Mouse (Mus musculus) A20 (cell line): ENCODE measurements at regions not wholly inside any gene's neighbourhood (a gene's known extent, or its start where the extent isn't known, plus 50 kb on each side); places are given as distances from the start of the nearest gene placed in this dataset.

Experiments used
- DNase-seq: peaks from one replicate; pipeline ENCODE4 v3.0.0-alpha.2; 2011; ENCODE audit warnings: low read depth, low spot score

GRCm38 (mm10) chr2:45756395-45756794 lies 639.2 kb upstream of the Zeb2 start:
- DNase-seq, result no peak

GRCm38 (mm10) chr2:45751746-45752145 lies 634.6 kb upstream of the Zeb2 start:
- DNase-seq, result no peak

- DNase-seq, result no peak
These were observed 632.2 kb upstream of the Zeb2 start for GRCm38 (mm10) chr2:45749379-45749778.

GRCm38 (mm10) chr2:45747263-45748236 lies 630.4 kb upstream of the Zeb2 start:
- DNase-seq, result no peak

- DNase-seq, result no peak
These were observed 629.4 kb upstream of the Zeb2 start for GRCm38 (mm10) chr2:45746606-45747005.

- DNase-seq, result peak; percentile 65
These were observed 619.1 kb upstream of the Zeb2 start for GRCm38 (mm10) chr2:45736278-45736677.

GRCm38 (mm10) chr2:45713997-45714396 lies 596.8 kb upstream of the Zeb2 start:
- DNase-seq, result no peak

GRCm38 (mm10) chr2:45707026-45707425 lies 589.8 kb upstream of the Zeb2 start:
- no peak for DNase-seq

- DNase-seq, result no peak
These were observed 585.3 kb upstream of the Zeb2 start for GRCm38 (mm10) chr2:45702511-45702910.

GRCm38 (mm10) chr2:45700578-45700977 lies 583.4 kb upstream of the Zeb2 start:
- no peak for DNase-seq

GRCm38 (mm10) chr2:45693291-45694020 lies 576.3 kb upstream of the Zeb2 start:
- no peak for DNase-seq

- peak; percentile 8 for DNase-seq
These were observed 575.6 kb upstream of the Zeb2 start for GRCm38 (mm10) chr2:45692819-45693218.

GRCm38 (mm10) chr2:45688996-45689395 lies 571.8 kb upstream of the Zeb2 start:
- DNase-seq, result no peak

- DNase-seq, result no peak
These were observed 564.1 kb upstream of the Zeb2 start for GRCm38 (mm10) chr2:45681251-45681650.

- no peak for DNase-seq
These were observed 562.1 kb upstream of the Zeb2 start for GRCm38 (mm10) chr2:45679101-45679895.

GRCm38 (mm10) chr2:45678685-45679084 lies 561.5 kb upstream of the Zeb2 start:
- DNase-seq, result no peak

- no peak for DNase-seq
These were observed 558.6 kb upstream of the Zeb2 start for GRCm38 (mm10) chr2:45675776-45676175.

GRCm38 (mm10) chr2:45656011-45656410 lies 538.8 kb upstream of the Zeb2 start:
- DNase-seq, result no peak

- no peak for DNase-seq
These were observed 537.5 kb upstream of the Zeb2 start for GRCm38 (mm10) chr2:45654693-45655092.

- DNase-seq, result no peak
These were observed 535.8 kb upstream of the Zeb2 start for GRCm38 (mm10) chr2:45652977-45653376.

GRCm38 (mm10) chr2:45650271-45650985 lies 533.2 kb upstream of the Zeb2 start:
- no peak for DNase-seq
